Mouse (Mus musculus): Measurements from ENCODE around the gene Kif3b. TPM values are rescaled to one million over a fixed set of nuclear protein-coding genes. Genes with fewer than 3 reads are reported as not detected.
A peak's percentile ranks its signal among the peaks of the same experiment; 100 is the strongest.
"Not testable (repeated sequence)": the region's sequence is repeated elsewhere in the genome, so short reads cannot be mapped to it uniquely, and the experiment has no call there.

The Kif3b gene
- polyA plus RNA-seq, 1 experiment from 2014 or later: 3.1 TPM

DNA sequence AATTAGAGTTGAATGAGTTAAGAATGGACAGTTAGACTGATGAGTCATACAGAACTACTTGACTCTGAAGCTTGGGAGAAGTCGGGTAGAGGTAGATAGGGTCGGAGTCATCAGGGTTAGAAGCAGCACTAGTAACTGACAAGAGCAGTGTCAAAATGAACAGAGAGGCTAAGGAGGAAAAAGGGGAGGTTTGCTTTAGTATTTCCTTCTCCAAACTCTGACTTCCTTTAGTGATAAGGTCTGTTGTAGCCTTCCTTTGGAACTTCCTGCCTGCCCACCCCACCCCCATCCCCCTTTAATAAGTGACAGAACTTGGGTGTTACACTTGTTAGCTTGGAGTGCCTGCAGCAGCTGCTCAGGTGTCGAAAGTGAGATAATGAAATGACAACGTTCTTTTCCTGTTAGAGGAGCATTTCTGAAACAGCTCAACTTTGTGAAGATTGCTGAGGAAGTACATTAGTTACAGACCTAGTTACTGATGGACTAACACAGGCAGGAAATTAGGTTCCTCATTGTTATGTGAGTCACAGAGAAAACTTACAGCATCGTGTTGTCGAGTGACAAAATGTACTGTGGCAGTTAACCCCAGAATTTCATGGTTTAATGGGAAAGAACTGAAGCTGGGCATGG, 59.5 kb downstream of the Kif3b start:
- H3K9ac ChIP-seq (ENCODE audit: low read length): peak overlapping the region; percentile 23; the same call in 1 of the 2 replicates
- ATAC-seq (ENCODE audit: low FRiP score, low TSS enrichment) (peak; percentile 35; the same call in 1 of the 2 replicates), DNase-seq (ENCODE audit: low spot score) (peak; percentile 40)
- no peak overlapping the region for H3K4me3 ChIP-seq (ENCODE audit: low read depth, low read length)
- 0 out of 2 replicates have a peak, but pooled peaks cover 3% of the 10 kb centered on the region for H3K36me3 ChIP-seq (ENCODE audit: control insufficient read depth, insufficient read depth, low read length)
- TF ChIP-seq EP300 (optimal IDR thresholded peaks at IDR 0.05) (no peak), CTCF (IDR thresholded peaks at IDR 0.05; ENCODE audit: low read depth) (no peak)
- H3K27ac ChIP-seq (replicated peaks): peak overlapping the region; percentile 56
- H3K4me1 ChIP-seq (replicated peaks; ENCODE audit: control insufficient read depth, insufficient read depth): no peaks in the 10 kb centered on the region; the same call in 1 of the 2 replicates
- H3K27me3 ChIP-seq (ENCODE audit: control insufficient read depth, insufficient read depth, low read length): no peaks in the 10 kb centered on the region
- 19% methylated on average over 6 of the region's 6 CpGs for WGBS
- H3K4me2 ChIP-seq (replicated peaks; ENCODE audit: low read depth): 0 out of 2 replicates have a peak overlapping the region, but pooled peaks have one; percentile 3
- H3K9me3 ChIP-seq (ENCODE audit: control insufficient read depth, low read length): no peaks in the 10 kb centered on the region

DNA sequence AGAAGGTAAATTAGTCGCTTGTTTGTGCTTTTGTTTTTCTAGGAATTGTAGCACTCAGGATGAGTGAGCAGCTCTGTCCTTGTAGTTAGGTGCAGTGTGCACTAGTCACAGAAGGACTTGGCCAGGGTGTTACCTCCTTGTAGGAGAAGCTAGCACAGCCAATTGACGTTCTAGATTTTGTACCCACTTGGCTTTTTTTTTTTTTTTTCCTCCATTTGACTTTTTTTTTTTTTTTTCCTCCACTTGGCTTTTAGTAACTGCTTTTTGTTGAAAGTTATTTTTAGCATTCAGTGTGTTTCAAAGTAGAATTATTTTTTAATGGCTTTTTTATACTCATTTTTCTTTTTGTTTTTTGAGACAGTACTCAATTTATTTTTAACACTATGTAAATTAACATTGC, 63.4 kb downstream of the Kif3b start:
- H3K4me2 ChIP-seq (replicated peaks; ENCODE audit: low read depth): no peak overlapping the region
- H3K4me1 ChIP-seq (replicated peaks; ENCODE audit: control insufficient read depth, insufficient read depth): no peaks in the 10 kb centered on the region
- no peaks in the 10 kb centered on the region for H3K27me3 ChIP-seq (ENCODE audit: control insufficient read depth, insufficient read depth, low read length)
- ATAC-seq (ENCODE audit: low FRiP score, low TSS enrichment): no peak
- WGBS: 81% methylated on average over 2 of the region's 2 CpGs
- no peak overlapping the region for H3K27ac ChIP-seq (replicated peaks)
- no peak for DNase-seq (ENCODE audit: low spot score)
- no peak overlapping the region for H3K4me3 ChIP-seq (ENCODE audit: low read depth, low read length)
- no peaks in the 10 kb centered on the region for H3K9me3 ChIP-seq (ENCODE audit: control insufficient read depth, low read length)
- TF ChIP-seq EP300 (optimal IDR thresholded peaks at IDR 0.05) (no peak), CTCF (IDR thresholded peaks at IDR 0.05; ENCODE audit: low read depth) (no peak)
- no peak overlapping the region for H3K9ac ChIP-seq (ENCODE audit: low read length)
- H3K36me3 ChIP-seq (ENCODE audit: control insufficient read depth, insufficient read depth, low read length): peaks cover 8% of the 10 kb centered on the region

DNA sequence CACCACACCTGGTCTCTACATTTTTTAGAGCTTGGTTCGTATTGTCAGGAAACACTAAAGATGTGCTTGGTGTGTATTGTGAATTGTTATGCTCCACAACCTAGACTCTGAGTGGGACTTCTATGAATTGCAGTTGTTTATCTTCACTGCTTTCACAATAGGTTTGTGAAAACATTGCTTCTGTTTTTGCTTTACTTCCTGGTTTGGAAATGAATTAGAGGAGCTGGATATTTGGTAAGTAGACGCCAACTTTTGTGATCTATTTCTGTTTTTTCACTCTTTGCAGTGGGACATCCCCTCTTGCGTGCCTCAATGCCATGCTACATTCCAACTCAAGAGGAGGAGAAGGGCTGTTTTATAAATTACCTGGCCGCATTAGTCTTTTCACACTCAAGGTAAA, 65.6 kb downstream of the Kif3b start:
- no peak overlapping the region for H3K27ac ChIP-seq (replicated peaks)
- TF ChIP-seq CTCF (IDR thresholded peaks at IDR 0.05; ENCODE audit: low read depth): no peak
- TF ChIP-seq EP300 (optimal IDR thresholded peaks at IDR 0.05): no peak
- 91% methylated on average over 4 of the region's 4 CpGs for WGBS
- no peaks in the 10 kb centered on the region for H3K9me3 ChIP-seq (ENCODE audit: control insufficient read depth, low read length)
- ATAC-seq (ENCODE audit: low FRiP score, low TSS enrichment): no peak
- H3K36me3 ChIP-seq (ENCODE audit: control insufficient read depth, insufficient read depth, low read length): peaks cover 8% of the 10 kb centered on the region
- no peaks in the 10 kb centered on the region for H3K27me3 ChIP-seq (ENCODE audit: control insufficient read depth, insufficient read depth, low read length)
- no peak overlapping the region for H3K4me3 ChIP-seq (ENCODE audit: low read depth, low read length)
- no peak overlapping the region for H3K9ac ChIP-seq (ENCODE audit: low read length)
- no peak overlapping the region for H3K4me2 ChIP-seq (replicated peaks; ENCODE audit: low read depth)
- H3K4me1 ChIP-seq (replicated peaks; ENCODE audit: control insufficient read depth, insufficient read depth): no peaks in the 10 kb centered on the region
- no peak for DNase-seq (ENCODE audit: low spot score)

DNA sequence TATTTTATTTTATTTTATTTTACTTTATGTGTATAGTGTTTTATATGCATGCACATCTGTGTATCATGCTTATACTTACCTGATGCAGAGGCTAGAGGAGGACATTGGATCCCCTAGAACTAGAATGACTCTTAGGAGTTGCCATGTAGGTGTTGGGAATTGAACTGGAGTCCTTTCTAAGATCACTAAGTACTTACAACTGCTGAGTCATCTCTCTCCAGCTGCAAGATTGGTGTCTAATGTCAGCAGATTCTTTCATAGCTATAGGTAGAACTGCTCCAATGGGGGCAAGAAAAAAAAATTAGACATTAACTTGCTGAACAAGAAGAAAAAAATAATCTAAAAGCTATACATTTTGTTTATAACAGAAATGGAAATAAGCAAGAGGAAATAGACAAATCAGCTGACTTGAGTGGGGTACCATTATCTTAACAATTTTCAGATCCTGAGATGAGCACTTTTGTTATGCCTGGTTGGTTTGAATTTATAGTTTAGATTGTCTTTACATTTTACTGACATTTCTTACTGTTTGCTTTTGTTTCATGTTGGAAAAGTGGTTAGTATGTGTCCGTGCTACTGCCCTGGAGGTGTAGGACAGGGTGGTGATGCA, 70.0 kb downstream of the Kif3b start:
- H3K4me3 ChIP-seq (ENCODE audit: low read depth, low read length): no peak overlapping the region
- no peak overlapping the region for H3K9ac ChIP-seq (ENCODE audit: low read length)
- H3K4me2 ChIP-seq (replicated peaks; ENCODE audit: low read depth): no peak overlapping the region
- TF ChIP-seq EP300 (optimal IDR thresholded peaks at IDR 0.05) (no peak), CTCF (IDR thresholded peaks at IDR 0.05; ENCODE audit: low read depth) (no peak)
- no peaks in the 10 kb centered on the region for H3K9me3 ChIP-seq (ENCODE audit: control insufficient read depth, low read length)
- no peaks in the 10 kb centered on the region for H3K27me3 ChIP-seq (ENCODE audit: control insufficient read depth, insufficient read depth, low read length)
- H3K27ac ChIP-seq (replicated peaks): no peak overlapping the region
- WGBS: 87% methylated on average over 1 of the region's 1 CpGs
- ATAC-seq (ENCODE audit: low FRiP score, low TSS enrichment) (no peak), DNase-seq (ENCODE audit: low spot score) (no peak)
- no peaks in the 10 kb centered on the region for H3K4me1 ChIP-seq (replicated peaks; ENCODE audit: control insufficient read depth, insufficient read depth)
- peaks cover 5% of the 10 kb centered on the region for H3K36me3 ChIP-seq (ENCODE audit: control insufficient read depth, insufficient read depth, low read length)

DNA sequence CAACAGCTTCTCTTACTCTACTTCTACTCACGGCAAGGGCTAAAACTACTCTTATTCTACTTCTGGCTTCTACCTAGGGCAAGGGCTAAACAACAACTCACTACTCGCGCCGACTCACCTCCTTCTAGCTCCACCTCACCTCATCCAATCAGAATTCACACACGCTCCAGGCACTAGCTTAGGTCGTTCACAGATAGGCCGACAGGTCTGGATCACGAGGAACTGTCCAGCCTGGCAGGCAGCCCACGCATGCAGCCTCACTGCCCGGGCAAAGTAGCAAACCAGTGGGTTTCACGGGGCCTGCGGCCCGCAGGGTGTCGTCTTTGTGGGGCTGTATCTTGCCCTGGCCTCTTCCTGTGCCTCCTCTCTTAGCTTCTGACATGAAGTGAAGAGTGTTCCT, 73.3 kb downstream of the Kif3b start:
- not testable (repeated sequence) for H3K27me3 ChIP-seq (ENCODE audit: control insufficient read depth, insufficient read depth, low read length); H3K36me3 ChIP-seq (ENCODE audit: control insufficient read depth, insufficient read depth, low read length); H3K9ac ChIP-seq (ENCODE audit: low read length); H3K4me1 ChIP-seq (replicated peaks; ENCODE audit: control insufficient read depth, insufficient read depth); H3K27ac ChIP-seq (replicated peaks); H3K9me3 ChIP-seq (ENCODE audit: control insufficient read depth, low read length); DNase-seq (ENCODE audit: low spot score); H3K4me3 ChIP-seq (ENCODE audit: low read depth, low read length); H3K4me2 ChIP-seq (replicated peaks; ENCODE audit: low read depth); ATAC-seq (ENCODE audit: low FRiP score, low TSS enrichment)
- 91% methylated on average over 14 of the region's 14 CpGs for WGBS

DNA sequence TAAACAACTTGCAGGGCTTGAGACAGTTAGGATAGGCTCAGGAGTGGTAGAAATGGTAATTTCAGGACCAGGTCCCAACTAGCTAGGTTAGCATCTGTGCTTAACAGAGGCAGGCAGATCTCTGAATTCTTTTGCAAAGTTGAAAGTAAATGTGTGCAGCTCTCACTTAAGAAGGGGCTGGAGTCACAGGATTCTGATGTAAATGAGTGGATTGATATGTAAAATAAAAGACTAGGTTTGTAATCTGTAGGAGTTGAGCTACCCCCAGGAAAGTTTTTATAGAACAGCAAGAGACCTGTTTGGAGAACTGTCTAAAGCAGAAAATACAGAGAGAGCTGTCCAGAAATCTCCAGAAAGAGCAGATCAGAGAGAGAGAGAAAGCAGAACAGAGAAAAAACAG, 79.7 kb downstream of the Kif3b start:
- no peak overlapping the region for H3K4me3 ChIP-seq (ENCODE audit: low read depth, low read length)
- H3K9me3 ChIP-seq (ENCODE audit: control insufficient read depth, low read length): no peaks in the 10 kb centered on the region
- H3K4me1 ChIP-seq (replicated peaks; ENCODE audit: control insufficient read depth, insufficient read depth): no peaks in the 10 kb centered on the region
- TF ChIP-seq EP300 (optimal IDR thresholded peaks at IDR 0.05) (no peak), CTCF (IDR thresholded peaks at IDR 0.05; ENCODE audit: low read depth) (no peak)
- no peak overlapping the region for H3K4me2 ChIP-seq (replicated peaks; ENCODE audit: low read depth)
- peaks cover 7% of the 10 kb centered on the region; the same call in 1 of the 2 replicates for H3K36me3 ChIP-seq (ENCODE audit: control insufficient read depth, insufficient read depth, low read length)
- H3K27me3 ChIP-seq (ENCODE audit: control insufficient read depth, insufficient read depth, low read length): no peaks in the 10 kb centered on the region
- DNase-seq (ENCODE audit: low spot score) (no peak), ATAC-seq (ENCODE audit: low FRiP score, low TSS enrichment) (no peak)
- no peak overlapping the region for H3K9ac ChIP-seq (ENCODE audit: low read length)
- H3K27ac ChIP-seq (replicated peaks): no peak overlapping the region

Data from stomach, postnatal 0 days (tissue).